Mouse (Mus musculus): ENCODE results near the gene Tpsab1. TPM values are rescaled to one million over a fixed set of nuclear protein-coding genes. Genes with fewer than 3 reads are reported as not detected.

The Tpsab1 gene
- total and polyA plus RNA-seq, 3 experiments, result not detected

GRCm38 (mm10) chr17:25322930-25323329 is 22.4 kb downstream of the Tpsab1 start:
- no peaks in the 10 kb centered on the region for H3K36me3 ChIP-seq (ENCODE audit: control insufficient read depth in 1 of 2, insufficient read depth in 2 of 2, low read length in 2 of 2)
- H3K4me3 ChIP-seq (ENCODE audit: control insufficient read depth in 1 of 2, insufficient read depth in 1 of 2, low read depth in 2 of 2, low read length in 2 of 2), result no peak overlapping the region
- no peaks in the 10 kb centered on the region for H3K4me1 ChIP-seq (ENCODE audit: control insufficient read depth in 1 of 2, insufficient read depth in 2 of 2, low read length in 2 of 2)
- H3K9ac ChIP-seq (ENCODE audit: control insufficient read depth, low read depth, low read length, poor library complexity, severe bottlenecking), result no peak overlapping the region
- no peaks in the 10 kb centered on the region for H3K79me2 ChIP-seq (ENCODE audit: control insufficient read depth, insufficient read depth, low read length, poor library complexity)
- H3K27me3 ChIP-seq (ENCODE audit: control insufficient read depth in 1 of 2, insufficient read depth in 2 of 2, low read length in 2 of 2), result peaks cover 1 to 3% of the 10 kb centered on the region in 2 experiments; a peak in 3 of 4 replicates
- H3K27ac ChIP-seq (ENCODE audit: control insufficient read depth, low read depth, low read length), result no peak overlapping the region
- TF ChIP-seq TCF12 (IDR thresholded peaks at IDR 0.05; ENCODE audit: low read depth, low read length) (no peak), USF2 (IDR thresholded peaks at IDR 0.05; ENCODE audit: borderline replicate concordance in 1 of 2, insufficient read depth in 1 of 2, low read depth in 1 of 2, low read length in 2 of 2) (no peak), CTCF (IDR thresholded peaks at IDR 0.05 in 2 of 3, conservative IDR thresholded peaks at IDR 0.05 in 1 of 3; ENCODE audit: control insufficient read depth in 1 of 3, insufficient read depth in 1 of 3, low read depth in 2 of 3, low read length in 3 of 3, poor library complexity in 1 of 3, severe bottlenecking in 1 of 3) (no peak), POLR2AphosphoS5 (IDR thresholded peaks at IDR 0.05; ENCODE audit: borderline replicate concordance, low read depth, low read length) (no peak), SMC3 (IDR thresholded peaks at IDR 0.05; ENCODE audit: low read depth, low read length) (no peak), POLR2A (IDR thresholded peaks at IDR 0.05; ENCODE audit: control insufficient read depth in 1 of 2, insufficient read depth in 1 of 2, low read depth in 1 of 2, low read length in 2 of 2, poor library complexity in 1 of 2) (no peak), MAFK (IDR thresholded peaks at IDR 0.05; ENCODE audit: borderline replicate concordance, low read depth, low read length) (no peak), NELFE (IDR thresholded peaks at IDR 0.05; ENCODE audit: low read depth, low read length) (no peak), ZMIZ1 (IDR thresholded peaks at IDR 0.05; ENCODE audit: low read depth, low read length) (no peak), RCOR1 (IDR thresholded peaks at IDR 0.05; ENCODE audit: low read depth, low read length) (no peak)
- H3K9me3 ChIP-seq (replicated peaks; ENCODE audit: insufficient read depth, low read length), result no peaks in the 10 kb centered on the region
- DNase-seq (ENCODE audit: low read depth, low spot score), result no peak

- no peak overlapping the region for H3K9ac ChIP-seq (ENCODE audit: control insufficient read depth, low read depth, low read length, poor library complexity, severe bottlenecking)
- H3K4me3 ChIP-seq (ENCODE audit: control insufficient read depth in 1 of 2, insufficient read depth in 1 of 2, low read depth in 2 of 2, low read length in 2 of 2), result no peak overlapping the region
- H3K9me3 ChIP-seq (replicated peaks; ENCODE audit: insufficient read depth, low read length), result no peaks in the 10 kb centered on the region
- peaks cover 1 to 3% of the 10 kb centered on the region in 2 experiments for H3K27me3 ChIP-seq (ENCODE audit: control insufficient read depth in 1 of 2, insufficient read depth in 2 of 2, low read length in 2 of 2)
- H3K36me3 ChIP-seq (ENCODE audit: control insufficient read depth in 1 of 2, insufficient read depth in 2 of 2, low read length in 2 of 2), result no peaks in the 10 kb centered on the region
- H3K27ac ChIP-seq (ENCODE audit: control insufficient read depth, low read depth, low read length), result no peak overlapping the region
- no peak for DNase-seq (ENCODE audit: low read depth, low spot score)
- no peaks in the 10 kb centered on the region for H3K4me1 ChIP-seq (ENCODE audit: control insufficient read depth in 1 of 2, insufficient read depth in 2 of 2, low read length in 2 of 2)
- no peaks in the 10 kb centered on the region for H3K79me2 ChIP-seq (ENCODE audit: control insufficient read depth, insufficient read depth, low read length, poor library complexity)
- TF ChIP-seq USF1 (IDR thresholded peaks at IDR 0.05; ENCODE audit: low read depth, low read length), result no peak
- no peak for TF ChIP-seq KAT2A (conservative IDR thresholded peaks at IDR 0.05; ENCODE audit: low read depth, low read length)
- TF ChIP-seq JUND (IDR thresholded peaks at IDR 0.05; ENCODE audit: low read depth, low read length), result no peak
- TF ChIP-seq ETS1 (IDR thresholded peaks at IDR 0.05; ENCODE audit: low read depth, low read length), result no peak
- no peak for TF ChIP-seq NELFE (IDR thresholded peaks at IDR 0.05; ENCODE audit: low read depth, low read length)
Observed at GRCm38 (mm10) chr17:25320819-25321218, 24.5 kb downstream of the Tpsab1 start.

- Histone ChIP-seq H3K36me3 (ENCODE audit: control insufficient read depth in 1 of 2, insufficient read depth in 2 of 2, low read length in 2 of 2) (no peaks in the 10 kb centered on the region), H3K4me3 (ENCODE audit: control insufficient read depth in 1 of 2, insufficient read depth in 1 of 2, low read depth in 2 of 2, low read length in 2 of 2) (no peak within 1 kb of the TSS), H3K27me3 (ENCODE audit: control insufficient read depth in 1 of 2, insufficient read depth in 2 of 2, low read length in 2 of 2) (peaks cover 1 to 3% of the 10 kb centered on the region in 2 experiments), H3K27ac (ENCODE audit: control insufficient read depth, low read depth, low read length) (no peak within 1 kb of the TSS), H3K79me2 (ENCODE audit: control insufficient read depth, insufficient read depth, low read length, poor library complexity) (no peaks in the 10 kb centered on the region), H3K4me1 (ENCODE audit: control insufficient read depth in 1 of 2, insufficient read depth in 2 of 2, low read length in 2 of 2) (no peaks in the 10 kb centered on the region), H3K9ac (ENCODE audit: control insufficient read depth, low read depth, low read length, poor library complexity, severe bottlenecking) (no peak within 1 kb of the TSS), H3K9me3 (replicated peaks; ENCODE audit: insufficient read depth, low read length) (no peaks in the 10 kb centered on the region)
- TF ChIP-seq TCF12 (IDR thresholded peaks at IDR 0.05; ENCODE audit: low read depth, low read length), result no peak
- no peak for TF ChIP-seq JUND (IDR thresholded peaks at IDR 0.05; ENCODE audit: low read depth, low read length)
- no peak for TF ChIP-seq POLR2A (IDR thresholded peaks at IDR 0.05; ENCODE audit: control insufficient read depth in 1 of 2, insufficient read depth in 1 of 2, low read depth in 1 of 2, low read length in 2 of 2, poor library complexity in 1 of 2)
- no peak for DNase-seq (ENCODE audit: low read depth, low spot score)
Observed at GRCm38 (mm10) chr17:25318354-25318753, 27.0 kb downstream of the Tpsab1 start, which contains the start of gene Prss29. Prss29 (plus strand) TSS chr17:25318654.
